Mouse (Mus musculus) gonadal fat pad, adult 2 months (tissue): ENCODE measurements around the gene Bicral. TPM values are rescaled to one million over a fixed set of nuclear protein-coding genes. Genes with fewer than 3 reads are reported as not detected.
"Not testable (repeated sequence)": the region's sequence is repeated elsewhere in the genome, so short reads cannot be mapped to it uniquely, and the experiment has no call there.

Experiments used
- DNase-seq: peaks from one replicate; pipeline ENCODE4 v3.0.0-alpha.2; 2012; ENCODE audit warnings: low read depth
- polyA plus RNA-seq: library from polyadenylated mRNA; depleted of rRNA; stranded (reverse); fragments of >200 nt; gene quantifications from 2 replicates; pipeline ENCODE4 v1.2.3, GENCODE M21; 2012

Bicral gene
- polyA plus RNA-seq, 1 experiment: 7.5 TPM

DNA sequence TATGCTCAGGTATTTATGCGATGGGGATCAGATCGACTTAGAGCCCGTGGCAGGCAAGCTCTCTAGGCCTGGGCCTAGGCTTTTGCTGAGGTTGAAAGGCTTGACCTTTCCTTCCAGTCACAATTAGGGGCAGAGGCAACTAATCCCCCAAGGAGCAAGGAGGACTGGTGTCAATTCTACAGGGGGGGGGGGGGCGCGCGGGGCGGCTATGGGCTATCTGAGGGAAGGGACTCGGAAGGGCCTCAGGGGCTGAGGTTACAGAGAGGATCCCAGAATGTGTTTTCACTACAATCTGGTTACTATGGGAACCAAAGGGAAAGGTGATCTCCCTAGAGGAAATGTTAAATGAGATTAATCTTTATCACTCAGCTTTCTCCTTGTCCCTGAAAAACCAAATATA, 60.9 kb downstream of the Bicral start:
- no peak for DNase-seq

DNA sequence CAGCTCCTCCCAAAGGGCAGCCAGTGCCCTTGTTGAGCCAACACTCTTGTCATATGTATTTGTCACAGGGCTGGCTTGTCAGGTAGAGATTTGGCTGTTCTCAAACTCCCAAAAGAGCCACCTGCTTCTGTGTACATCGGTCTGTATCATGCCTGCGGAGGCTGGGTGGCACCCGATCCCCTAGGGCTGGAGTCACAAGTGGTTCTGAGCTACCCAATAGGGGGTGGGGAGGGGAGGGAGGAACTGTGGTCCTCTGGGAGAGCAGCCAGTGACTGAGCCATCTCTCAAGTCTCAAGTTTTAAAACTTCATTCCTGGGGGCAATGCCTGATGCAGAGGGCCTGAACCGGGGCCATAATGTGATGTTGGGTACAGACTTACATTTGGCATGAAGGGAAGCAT, 61.5 kb downstream of the Bicral start:
- no peak for DNase-seq

DNA sequence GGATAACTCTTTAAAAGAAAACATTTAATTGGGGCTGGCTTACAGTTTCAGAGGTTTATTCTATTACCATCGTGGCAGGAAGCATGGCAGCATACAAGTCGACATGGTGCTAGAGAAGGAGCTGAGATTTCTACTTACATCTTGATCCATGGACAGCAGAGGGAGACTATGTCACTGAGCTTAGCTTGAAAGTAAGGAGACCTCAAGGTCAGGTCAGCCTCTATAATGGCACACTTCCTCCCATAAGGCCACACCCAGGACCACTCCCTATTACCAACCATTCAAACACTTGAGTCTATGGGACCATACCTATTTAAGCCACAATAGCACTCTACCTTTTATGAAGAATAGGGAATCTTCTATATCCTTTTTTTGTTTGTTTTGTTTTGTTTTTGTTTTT, 65.3 kb downstream of the Bicral start:
- no peak for DNase-seq

DNA sequence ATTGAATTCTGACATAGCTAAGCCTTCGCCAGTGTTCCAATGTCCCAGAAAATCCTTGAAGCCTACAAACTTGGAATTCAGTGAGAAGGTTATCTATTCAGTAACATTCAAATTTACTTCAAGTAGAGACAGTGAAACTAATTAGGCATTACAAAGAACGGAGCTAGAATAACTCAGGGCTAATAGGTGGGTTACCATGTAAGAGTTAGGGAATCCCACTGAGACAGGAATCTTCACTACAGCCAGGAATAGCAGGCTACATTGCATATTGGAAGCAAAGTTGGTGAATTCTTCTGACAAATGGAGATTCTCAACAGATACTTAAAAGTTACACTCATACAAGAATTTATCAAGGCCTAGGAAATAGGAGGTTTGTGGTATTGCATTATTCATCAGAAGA, 70.3 kb downstream of the Bicral start:
- not testable (repeated sequence) for DNase-seq

DNA sequence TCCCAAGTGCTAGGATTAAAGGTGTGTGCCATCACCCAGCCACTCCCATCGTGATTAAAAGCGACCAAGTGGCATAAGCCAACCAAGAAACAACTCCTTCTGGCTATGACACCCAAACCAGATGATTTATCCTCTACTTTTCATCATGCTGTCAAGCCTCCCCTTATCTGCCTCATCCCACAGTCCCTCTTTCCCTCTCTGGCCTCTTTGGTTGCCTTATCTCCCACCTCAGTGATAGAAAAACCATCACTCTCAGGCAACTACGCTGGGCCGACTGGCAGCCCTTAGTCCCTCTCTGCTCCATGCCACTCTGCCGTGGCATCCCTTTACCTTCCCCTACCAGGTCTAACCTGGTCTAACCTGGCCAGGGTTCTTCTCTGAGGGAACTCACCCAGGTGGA, 71.3 kb downstream of the Bicral start:
- DNase-seq: no peak

DNA sequence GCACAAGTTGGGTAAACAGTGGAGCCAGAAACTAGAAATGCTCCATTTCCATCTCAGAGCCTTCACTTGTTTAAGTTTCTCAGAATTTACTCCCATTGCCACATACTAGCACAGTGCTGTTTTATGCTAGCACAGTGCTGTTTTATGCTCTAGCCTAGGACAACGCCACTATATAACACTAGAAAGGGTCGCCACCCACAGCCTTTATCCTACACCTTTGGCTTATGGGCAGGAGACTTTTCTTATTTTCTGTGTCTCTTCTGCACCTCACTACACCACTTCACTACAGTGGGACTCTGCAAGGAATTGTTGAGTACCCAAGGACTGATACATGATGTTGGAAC, 75.1 kb downstream of the Bicral start:
- no peak for DNase-seq

DNA sequence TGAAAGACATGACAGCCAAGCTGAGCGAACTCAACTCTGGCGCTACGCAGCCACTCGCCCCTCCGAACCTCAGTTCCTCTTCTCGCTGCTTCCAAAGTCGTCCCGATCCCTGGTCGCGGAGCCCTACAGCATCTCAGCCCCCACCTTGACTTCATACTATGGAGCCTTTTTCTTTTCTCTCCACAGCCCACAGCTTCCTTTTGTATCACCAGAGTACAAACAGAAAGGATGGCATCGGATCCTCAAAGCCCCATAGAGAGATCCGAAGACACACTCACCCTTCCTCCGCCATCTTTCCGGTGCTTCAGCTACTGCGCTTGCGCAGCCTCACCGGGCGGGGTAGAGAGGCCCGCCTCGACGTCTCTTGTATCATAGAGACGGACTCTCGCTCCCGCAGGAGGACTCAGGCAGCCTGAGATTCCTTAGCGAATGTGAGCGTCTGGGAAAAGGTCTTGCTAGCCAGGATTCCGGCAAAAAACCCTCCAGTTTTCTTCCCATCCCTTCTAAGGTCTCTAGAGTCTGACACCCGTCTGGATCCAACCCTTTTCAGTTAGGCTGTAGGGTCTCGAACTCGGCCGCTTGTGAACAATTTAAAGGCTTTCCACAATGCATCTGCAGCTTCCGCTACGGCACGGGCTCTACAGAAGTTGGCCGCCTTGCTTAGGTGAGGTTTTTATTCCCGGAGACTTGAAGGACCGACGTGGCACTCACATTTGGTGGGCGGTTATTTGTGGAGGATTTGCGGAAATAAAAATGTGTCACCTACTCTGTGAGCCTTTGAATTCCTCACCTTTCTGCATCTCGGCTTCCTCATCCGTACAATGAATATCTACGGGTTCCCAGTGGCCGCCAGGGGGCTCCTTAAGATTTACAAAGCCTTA, 75.7 kb downstream of the Bicral start, which contains the start of gene Rpl7l1:
Rpl7l1 (minus strand) TSS at position 332 of the 881 bp plus-strand sequence.
- DNase-seq: no peak

DNA sequence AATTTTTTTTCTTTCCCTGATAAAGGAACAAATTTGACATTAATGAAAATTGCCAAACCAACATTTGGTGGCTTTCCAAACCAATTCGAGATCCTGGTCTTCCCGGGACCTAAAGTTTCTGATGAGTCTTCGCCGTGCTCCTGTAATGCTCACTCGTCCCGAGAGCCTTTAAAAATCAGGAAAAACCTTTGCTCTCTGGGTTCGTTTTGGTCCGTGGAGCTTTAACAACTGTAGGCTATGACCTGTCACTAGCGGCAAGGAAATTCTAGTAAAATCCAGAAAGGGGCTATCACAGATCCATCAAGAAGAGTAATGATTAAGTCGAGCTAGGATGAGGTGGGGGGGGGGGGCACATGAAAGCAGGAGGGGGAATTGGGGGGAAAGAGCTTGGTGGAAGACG, 76.4 kb downstream of the Bicral start:
- no peak for DNase-seq

DNA sequence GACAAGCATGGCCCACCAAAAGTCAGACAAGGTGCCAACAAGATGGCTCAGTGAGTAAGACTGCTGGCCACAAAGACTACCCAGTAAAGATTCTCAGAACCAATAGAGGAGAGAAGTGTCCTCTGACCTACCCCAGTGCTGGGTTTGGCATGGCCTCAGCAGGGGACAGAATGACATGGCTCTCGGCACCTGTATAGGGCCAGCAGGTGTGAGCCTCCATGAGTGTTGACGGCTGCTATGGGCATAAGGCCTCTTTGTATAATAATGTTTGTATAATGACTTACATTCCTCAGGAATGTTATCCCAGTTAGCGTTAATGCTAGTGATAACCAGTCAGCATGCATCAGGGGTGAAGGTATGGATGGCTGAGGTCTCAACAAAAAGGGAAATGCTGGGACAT, 82.2 kb downstream of the Bicral start:
- DNase-seq: no peak

DNA sequence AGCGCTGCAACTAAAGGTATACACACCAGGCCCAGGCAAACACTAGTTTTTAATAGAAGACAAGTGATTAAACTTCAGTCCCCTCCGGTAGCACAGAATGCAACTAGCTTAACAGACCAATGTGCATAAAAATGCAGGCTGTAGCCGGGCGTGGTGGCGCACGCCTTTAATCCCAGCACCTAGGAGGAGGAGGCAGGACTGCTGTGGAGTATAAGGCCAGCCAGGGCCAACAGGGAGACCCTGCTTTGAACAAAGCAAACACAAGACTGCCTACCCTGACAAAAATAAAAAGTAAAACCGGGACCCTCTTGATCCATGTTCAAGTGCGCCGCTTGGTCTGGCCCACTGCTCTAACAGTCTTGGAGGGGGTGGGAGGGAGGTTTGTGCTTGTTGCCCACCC, 83.2 kb downstream of the Bicral start:
- no peak for DNase-seq

DNA sequence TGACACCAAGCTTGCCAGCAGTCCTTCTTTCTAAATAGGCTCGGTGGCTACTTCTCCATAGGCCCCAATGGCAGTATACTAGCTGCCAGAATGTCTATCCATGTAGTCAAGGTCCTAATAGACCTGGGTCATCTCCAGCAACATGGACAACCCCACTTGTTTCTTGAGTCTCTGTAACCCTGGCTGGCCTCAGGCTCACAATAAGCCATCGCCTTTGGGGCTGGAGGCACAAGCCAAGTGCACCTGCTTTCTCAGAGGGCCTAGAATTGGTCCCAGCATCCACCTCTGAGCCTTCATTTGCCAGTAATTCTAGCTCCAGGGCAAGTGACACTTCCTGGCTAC, 84.2 kb downstream of the Bicral start:
- DNase-seq: no peak

DNA sequence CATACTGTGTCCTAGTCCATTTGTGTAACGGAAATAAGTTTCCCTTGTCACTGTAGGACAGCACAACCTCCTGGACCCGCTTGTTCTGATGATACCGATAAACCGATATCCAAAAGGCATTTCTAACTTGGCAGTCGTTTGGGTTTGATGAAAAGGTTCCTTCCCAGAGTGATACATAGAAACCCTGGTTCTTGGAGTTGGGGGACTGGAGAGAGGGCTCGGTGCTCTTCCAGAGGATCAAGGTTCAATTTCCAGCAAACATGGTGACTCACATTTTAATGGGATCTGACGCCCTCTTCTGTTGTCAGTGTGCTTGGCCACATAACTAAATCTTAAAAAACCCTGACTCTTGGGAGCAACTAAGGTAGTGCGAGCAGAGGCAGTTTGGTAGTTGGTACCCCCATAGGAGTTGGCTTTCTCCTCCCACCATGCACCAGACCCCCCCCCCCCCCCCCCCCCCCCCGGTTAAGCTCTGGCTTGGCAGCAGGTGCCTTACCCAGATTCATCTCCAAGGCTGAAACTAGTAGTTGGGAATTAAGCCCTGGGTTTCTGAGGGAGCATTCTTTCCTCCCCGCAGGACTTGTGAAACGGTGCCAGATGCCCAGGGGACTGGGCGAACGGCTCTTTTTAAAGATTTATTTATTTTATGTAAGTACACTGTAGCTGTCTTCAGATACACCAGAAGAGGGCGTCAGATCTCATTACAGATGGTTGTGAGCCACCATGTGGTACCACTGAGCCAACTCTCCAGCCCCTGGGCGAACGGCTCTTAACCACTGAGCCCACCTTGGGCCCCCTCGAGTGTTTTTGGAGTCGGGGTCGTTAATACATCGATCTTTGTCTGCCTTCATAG, 84.8 kb downstream of the Bicral start:
- DNase-seq: no peak

DNA sequence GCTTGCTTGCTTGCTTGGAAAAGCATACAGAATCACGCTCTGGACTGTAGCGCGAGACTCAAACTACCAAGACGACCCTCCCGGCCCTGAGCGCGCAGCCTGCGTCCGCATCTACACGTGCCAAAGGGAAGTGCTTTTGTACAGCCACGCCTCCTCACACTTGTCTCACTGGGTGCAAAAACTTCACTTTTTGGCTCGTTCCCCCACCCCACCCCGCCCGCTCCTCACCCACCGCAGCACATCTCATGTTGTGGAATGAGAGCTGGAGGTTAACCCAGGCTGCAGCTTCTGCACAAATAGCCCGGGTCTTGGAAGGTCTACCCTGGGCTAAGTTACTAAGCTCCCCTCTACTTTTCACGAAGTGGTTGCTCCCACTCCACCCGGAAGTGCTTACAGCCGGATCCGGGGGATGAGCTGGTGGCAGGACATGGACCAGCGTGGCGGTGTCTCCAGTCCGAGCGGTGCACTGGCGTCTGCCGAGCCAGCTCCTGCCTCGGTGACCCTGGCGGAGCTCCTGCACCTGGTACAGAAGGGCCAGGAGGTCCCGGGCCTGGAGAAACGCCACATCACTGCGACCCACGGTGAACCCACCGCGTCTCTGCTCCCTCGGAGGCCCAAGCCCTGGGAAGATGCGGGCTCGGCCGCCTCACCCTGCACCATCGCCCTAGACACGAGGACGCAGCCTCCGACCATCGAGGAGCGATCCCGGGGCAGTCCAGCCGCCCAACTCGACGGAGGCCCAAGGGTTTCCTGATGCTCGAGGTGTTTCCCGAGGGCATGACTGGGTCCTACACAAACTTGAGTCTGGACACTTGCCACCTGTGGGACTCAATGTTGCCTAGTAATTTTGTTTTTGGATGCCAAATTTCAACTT, 85.6 kb downstream of the Bicral start, which contains the start of gene 2310039H08Rik:
2310039H08Rik (plus strand) TSS at position 232 of the 874 bp plus-strand sequence.
- no peak for DNase-seq

DNA sequence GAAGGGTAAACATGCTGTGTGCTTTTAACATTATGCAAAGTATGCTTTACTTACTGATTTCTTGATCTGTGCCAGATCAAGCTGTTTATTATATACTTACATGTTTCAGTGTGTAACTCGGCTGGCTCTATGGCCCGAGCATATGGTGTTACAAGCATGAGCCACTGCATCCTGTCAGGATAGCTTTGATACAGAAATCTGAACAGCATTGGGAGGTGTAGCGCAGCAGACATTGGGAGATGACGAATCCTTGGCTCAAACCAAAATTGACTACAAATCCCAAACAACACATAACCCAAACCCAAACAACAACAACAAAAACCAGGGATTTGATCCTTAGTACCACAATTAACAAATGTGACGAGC, 86.3 kb downstream of the Bicral start:
- DNase-seq: no peak

DNA sequence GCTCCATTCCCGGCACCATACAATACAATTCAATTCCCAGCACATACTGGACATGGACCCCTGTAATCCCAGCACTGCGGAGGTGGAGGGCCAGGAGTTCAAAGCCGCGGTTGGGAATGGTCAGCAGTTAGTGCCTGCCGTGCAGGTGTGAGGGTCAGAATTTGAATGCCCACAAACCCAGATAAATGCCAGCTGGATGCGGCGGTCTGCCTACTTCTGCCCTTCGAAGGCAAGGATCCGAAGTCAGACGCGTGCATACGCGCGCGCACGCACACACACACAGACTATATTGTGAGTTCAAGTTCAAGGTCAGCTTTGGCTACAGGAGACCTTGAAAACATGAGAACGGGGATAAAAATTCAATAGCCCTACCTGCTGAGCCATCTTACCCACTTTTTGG, 86.7 kb downstream of the Bicral start:
- no peak for DNase-seq

DNA sequence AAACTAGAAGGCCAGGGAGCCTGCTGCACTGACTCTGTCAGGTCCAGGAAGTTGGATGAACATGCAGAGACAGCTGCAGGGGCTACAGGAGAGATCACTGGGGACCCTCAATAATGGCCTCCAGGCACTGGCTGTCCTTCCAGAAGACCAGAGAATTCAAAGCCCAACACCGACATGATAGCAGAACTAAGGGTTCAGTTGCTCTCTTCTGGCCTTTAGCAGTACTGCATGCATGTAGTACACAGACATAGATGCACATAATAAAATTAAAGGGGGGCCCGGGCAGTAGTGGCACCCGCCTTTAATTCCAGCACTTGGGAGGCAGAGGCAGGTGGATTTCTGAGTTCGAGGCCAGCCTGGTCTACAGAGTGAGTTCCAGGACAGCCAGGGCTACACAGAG, 87.3 kb downstream of the Bicral start:
- DNase-seq: no peak

DNA sequence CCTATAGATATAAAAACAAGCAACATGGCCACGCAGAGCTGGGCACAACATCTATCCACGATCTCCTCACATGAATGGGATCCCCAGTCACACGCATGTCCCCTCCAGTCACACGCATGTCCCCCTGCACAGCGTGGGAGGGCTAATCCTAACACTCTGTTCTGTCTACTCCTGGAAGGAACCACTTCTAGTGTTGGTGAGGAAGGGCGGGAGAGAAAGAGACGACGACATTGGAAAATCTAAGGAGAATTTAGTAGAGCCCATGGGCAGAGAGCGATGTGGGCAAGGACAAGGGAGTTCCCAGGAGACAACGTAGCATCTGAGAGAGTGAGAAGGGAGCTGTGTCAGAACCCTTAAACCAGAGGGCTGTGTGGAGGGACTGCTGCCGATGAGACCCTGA, 87.7 kb downstream of the Bicral start:
- no peak for DNase-seq

DNA sequence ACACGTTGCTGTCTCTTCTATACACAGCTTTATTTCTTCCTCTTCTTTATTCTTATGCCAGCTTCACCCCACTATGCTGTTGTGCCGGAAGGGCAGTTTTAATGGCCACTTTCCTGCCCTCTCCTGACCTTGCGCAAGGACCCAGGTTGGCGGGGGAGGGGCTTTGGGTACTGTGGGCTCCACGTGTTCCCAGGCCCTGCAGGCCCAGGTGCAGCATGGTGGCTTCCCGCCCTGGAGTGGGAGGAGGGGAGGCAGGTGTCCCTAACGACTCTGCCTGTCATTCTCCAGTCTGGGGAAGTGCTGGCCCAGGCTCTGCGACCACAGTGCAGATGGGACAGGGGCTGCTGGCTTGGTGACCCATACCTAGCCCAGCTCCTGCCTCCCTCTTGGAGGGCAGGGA, 90.4 kb downstream of the Bicral start:
- DNase-seq: no peak

DNA sequence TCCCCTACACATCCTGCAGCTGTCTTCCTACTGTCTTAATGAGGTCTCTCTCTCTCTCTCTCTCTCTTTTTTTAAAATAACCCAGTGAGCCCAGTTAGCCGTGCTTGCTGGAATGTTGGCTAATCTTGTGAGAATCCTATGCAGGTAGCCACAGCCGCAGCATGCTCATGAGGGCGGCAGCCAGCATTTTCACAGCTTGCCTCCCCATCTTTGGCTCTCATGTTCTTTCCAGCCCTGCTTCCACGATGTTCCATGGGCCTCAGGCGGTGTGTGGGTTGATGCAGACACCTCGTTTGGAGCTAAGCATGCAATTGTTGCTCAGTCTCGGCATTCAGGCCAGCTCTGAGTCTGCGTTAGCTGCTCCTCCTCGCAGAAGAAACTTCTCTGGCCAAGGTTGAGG, 93.4 kb downstream of the Bicral start:
- not testable (repeated sequence) for DNase-seq

DNA sequence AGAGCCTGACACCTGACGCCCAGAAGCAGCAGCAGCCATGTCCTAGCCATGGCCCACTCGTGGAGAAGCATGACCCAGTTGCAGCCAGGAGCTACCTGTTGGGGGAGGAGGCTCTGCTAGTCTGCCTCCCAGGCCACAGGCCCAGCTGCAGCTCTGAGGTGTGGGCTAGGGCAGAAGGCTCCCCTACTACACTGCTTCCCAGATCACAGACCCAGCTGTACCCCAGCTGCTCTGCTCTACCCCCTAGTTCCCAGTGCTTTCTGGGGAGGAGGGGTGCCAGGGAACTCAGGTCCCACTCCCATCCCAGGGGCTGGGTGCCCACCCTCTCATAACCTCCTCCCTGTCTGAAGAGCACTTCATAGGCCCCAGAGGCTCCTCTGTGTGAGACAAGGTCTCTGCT, 94.7 kb downstream of the Bicral start, which contains the start of gene Ptcra:
Ptcra (minus strand) TSS at position 169 of the 400 bp plus-strand sequence.
- no peak for DNase-seq

DNA sequence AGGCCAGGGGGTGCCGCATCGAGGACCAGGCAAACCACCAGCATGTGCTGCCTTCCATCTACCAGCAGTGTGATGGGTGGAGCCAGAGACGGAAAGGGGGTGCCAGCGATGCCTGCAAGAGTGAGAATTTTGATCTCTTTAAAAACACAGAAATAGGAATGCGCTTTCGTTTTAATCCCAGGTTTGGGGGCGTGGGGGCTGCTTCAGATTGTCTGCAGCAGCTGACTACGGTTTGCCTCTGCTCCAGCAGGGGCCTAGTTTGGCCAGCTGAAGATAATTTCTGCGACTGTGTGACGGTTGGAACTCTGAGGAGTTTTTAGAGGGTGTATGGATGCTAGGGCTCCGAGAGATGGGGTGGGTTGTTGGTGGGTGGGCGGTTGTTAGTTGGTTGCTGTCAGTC, 99.5 kb downstream of the Bicral start:
- no peak for DNase-seq
